Mouse (Mus musculus) embryonic fibroblast, embryonic 13.5 days (primary cell): ENCODE results near the gene Emx2.

Experiments
- CTCF ChIP-seq: IDR thresholded peaks from 2 replicates; pipeline ENCODE4 v1.5.1; 2011; ENCODE audit warnings: mild to moderate bottlenecking, control low read depth, low read length, moderate library complexity, borderline replicate concordance; ENCODE audit not compliant: insufficient read depth
- POLR2A ChIP-seq: IDR thresholded peaks from 2 replicates; pipeline ENCODE4 v1.6.1; 2011; ENCODE audit warnings: low read depth, mild to moderate bottlenecking, control low read depth, low read length, moderate library complexity

- TF ChIP-seq POLR2A (no peak), CTCF (no peak)
Observed at GRCm38 (mm10) chr19:59452321-59452720, 5.9 kb upstream of the Emx2 start.
